Mouse (Mus musculus) heart, adult 2 months (tissue): ENCODE measurements at regions not wholly inside any gene's neighbourhood (a gene's known extent, or its start where the extent isn't known, plus 50 kb on each side); places are given as distances from the start of the nearest gene placed in this dataset.

Source experiments
- DNase-seq, 2 experiments: peaks; one replicate each; pipeline ENCODE4 v3.0.0; 2021
- H3K27ac ChIP-seq: fragments of 200-600 bp; 2 replicates; pipeline ENCODE4 v1.8.1; 2022
- H3K27me3 ChIP-seq: fragments of 200-500 bp; 2 replicates; pipeline ENCODE4 v1.6.1; 2012; ENCODE audit warnings: mild to moderate bottlenecking, low read length, inconsistent platforms, mixed read lengths; ENCODE audit not compliant: control insufficient read depth, insufficient read depth
- H3K36me3 ChIP-seq: fragments of 200-500 bp; 2 replicates; pipeline ENCODE4 v1.6.1; 2012; ENCODE audit warnings: low read length, inconsistent platforms; ENCODE audit not compliant: control insufficient read depth, insufficient read depth
- H3K4me1 ChIP-seq: fragments of 200-500 bp; 2 replicates; pipeline ENCODE4 v1.6.1; 2011; ENCODE audit warnings: low read length; ENCODE audit not compliant: control insufficient read depth, insufficient read depth
- H3K4me3 ChIP-seq: fragments of 200-600 bp; 2 replicates; pipeline ENCODE4 v1.8.1; 2022
- H3K79me2 ChIP-seq: fragments of 200-500 bp; replicated peaks from 2 replicates; pipeline ENCODE4 v1.6.1; 2012; ENCODE audit warnings: mild to moderate bottlenecking, inconsistent platforms, low read length, moderate library complexity, mixed read lengths; ENCODE audit not compliant: control insufficient read depth, insufficient read depth
- H3K9ac ChIP-seq: fragments of 200-500 bp; 2 replicates; pipeline ENCODE4 v1.6.1; 2012; ENCODE audit warnings: low read depth, mild to moderate bottlenecking, control low read depth, inconsistent platforms, low read length, mixed read lengths
- CTCF ChIP-seq: fragments of 200-600 bp; IDR thresholded peaks from 2 replicates; pipeline ENCODE4 v1.8.1; 2022; ENCODE audit warnings: antibody characterized with exemption, mild to moderate bottlenecking, moderate library complexity
- EP300 ChIP-seq: fragments of 200-500 bp; IDR thresholded peaks from 2 replicates; pipeline ENCODE4 v1.6.1; 2011; ENCODE audit warnings: low read depth, low read length, control low read depth; ENCODE audit not compliant: insufficient read depth
- POLR2A ChIP-seq: fragments of 200-500 bp; IDR thresholded peaks from 2 replicates; pipeline ENCODE4 v1.6.1; 2011; ENCODE audit warnings: mild to moderate bottlenecking, low read depth, low read length, control low read depth; ENCODE audit not compliant: insufficient read depth
- WGBS: fragments of 180-500 bp; shearing (Covaris S2); methylation state at CpG from one replicate; pipeline ENCODE4 v1.1.7; 2018; 5-methylcytosine and 5-hydroxymethylcytosine counted together
- intact Hi-C: fragments of 180-260 bp; cut with DNase I; formaldehyde crosslinking; loops from one replicate; pipeline ENCODE4 v1.15.1; 2025

DNA sequence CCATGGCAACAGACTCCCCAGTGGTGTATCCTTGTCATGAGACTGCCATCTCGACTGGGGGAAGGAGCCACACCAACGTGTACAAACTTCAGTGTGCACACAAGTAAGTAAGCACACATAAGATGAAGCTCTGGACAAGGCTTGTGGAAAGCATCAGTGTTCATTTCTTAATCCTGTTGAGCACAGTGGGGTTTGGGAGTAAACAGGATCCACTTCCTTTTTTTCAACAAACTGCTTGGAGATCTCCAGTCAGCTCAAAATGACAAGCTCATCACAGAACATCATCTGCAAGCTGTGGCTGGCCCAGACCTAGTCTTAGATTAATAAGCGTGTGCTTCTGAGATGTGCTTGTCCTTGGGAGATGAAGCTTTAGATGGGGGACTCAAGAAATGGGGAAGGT lies 75.6 kb upstream of the Nrp1 start:
- no peak overlapping the region for H3K9ac ChIP-seq
- no peaks in the 10 kb centered on the region for H3K79me2 ChIP-seq
- H3K4me3 ChIP-seq: no peak overlapping the region
- intact Hi-C loops: no loop called here
- no peaks in the 10 kb centered on the region for H3K27me3 ChIP-seq
- H3K27ac ChIP-seq: no peak overlapping the region
- no peaks in the 10 kb centered on the region; the same call in 1 of the 2 replicates for H3K4me1 ChIP-seq
- 47% methylated on average over 3 of the region's 3 CpGs for WGBS
- H3K36me3 ChIP-seq: no peaks in the 10 kb centered on the region
- TF ChIP-seq CTCF (no peak), POLR2A (no peak), EP300 (no peak)
- no peak for DNase-seq

DNA sequence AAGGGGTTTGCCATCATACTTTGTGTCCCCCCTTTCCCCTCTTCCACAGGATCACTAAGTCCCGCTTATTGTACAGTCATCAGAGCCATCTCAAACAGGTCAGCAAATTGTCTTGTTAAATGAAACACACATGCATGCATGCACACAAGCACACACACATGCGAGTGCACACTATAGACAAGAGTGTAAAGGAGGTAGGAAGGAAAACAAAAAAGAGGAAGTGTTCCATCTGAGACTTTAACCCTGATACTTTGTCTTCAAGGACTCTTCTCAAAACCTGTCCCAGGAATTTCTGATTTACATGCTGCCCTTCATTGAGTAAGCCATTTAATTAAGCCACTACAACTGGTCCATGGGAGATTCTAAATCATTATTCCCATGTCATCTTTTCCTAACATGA lies 75.0 kb upstream of the Nrp1 start:
- Histone ChIP-seq H3K4me3 (no peak overlapping the region), H3K27ac (no peak overlapping the region), H3K36me3 (no peaks in the 10 kb centered on the region), H3K4me1 (no peaks in the 10 kb centered on the region; the same call in 1 of the 2 replicates), H3K9ac (no peak overlapping the region), H3K79me2 (no peaks in the 10 kb centered on the region), H3K27me3 (no peaks in the 10 kb centered on the region)
- 86% methylated on average over 2 of the region's 2 CpGs for WGBS
- DNase-seq: no peak
- TF ChIP-seq EP300 (no peak), POLR2A (no peak), CTCF (no peak)
- intact Hi-C loops: no loop called here

GRCm38 (mm10) chr8:128284816-128285215 lies 73.6 kb upstream of the Nrp1 start:
- WGBS: 50% methylated on average over 3 of the region's 3 CpGs
- no peak overlapping the region for H3K4me3 ChIP-seq
- no peak overlapping the region for H3K9ac ChIP-seq
- H3K27ac ChIP-seq: no peak overlapping the region
- H3K27me3 ChIP-seq: no peaks in the 10 kb centered on the region
- intact Hi-C loops: no loop called here
- H3K79me2 ChIP-seq: no peaks in the 10 kb centered on the region
- TF ChIP-seq EP300 (no peak), CTCF (no peak), POLR2A (no peak)
- peaks cover 1% of the 10 kb centered on the region for H3K4me1 ChIP-seq
- no peaks in the 10 kb centered on the region for H3K36me3 ChIP-seq
- DNase-seq: no peak

- Histone ChIP-seq H3K9ac (no peak overlapping the region), H3K79me2 (no peaks in the 10 kb centered on the region), H3K27me3 (no peaks in the 10 kb centered on the region), H3K4me3 (no peak overlapping the region), H3K27ac (no peak overlapping the region), H3K36me3 (peaks cover under 1% of the 10 kb centered on the region; the same call in 1 of the 2 replicates), H3K4me1 (peaks cover 1% of the 10 kb centered on the region; the same call in 1 of the 2 replicates)
- TF ChIP-seq EP300 (no peak), POLR2A (no peak)
- DNase-seq: no peak
- intact Hi-C loops: no loop called here
- WGBS: 71% methylated on average over 4 of the region's 4 CpGs
Observed at GRCm38 (mm10) chr8:128290076-128290475, 68.3 kb upstream of the Nrp1 start.

GRCm38 (mm10) chr8:128292394-128292793 lies 66.0 kb upstream of the Nrp1 start:
- H3K4me3 ChIP-seq: no peak overlapping the region
- DNase-seq: no peak
- H3K9ac ChIP-seq: no peak overlapping the region
- H3K36me3 ChIP-seq: peaks cover 2% of the 10 kb centered on the region; the same call in 1 of the 2 replicates
- H3K27ac ChIP-seq: no peak overlapping the region
- WGBS: 81% methylated on average over 6 of the region's 6 CpGs
- H3K79me2 ChIP-seq: no peaks in the 10 kb centered on the region
- intact Hi-C loops: no loop called here
- TF ChIP-seq CTCF (no peak), POLR2A (no peak), EP300 (no peak)
- no peaks in the 10 kb centered on the region for H3K27me3 ChIP-seq
- peaks cover 1% of the 10 kb centered on the region; the same call in 1 of the 2 replicates for H3K4me1 ChIP-seq

- H3K4me1 ChIP-seq: no peaks in the 10 kb centered on the region; the same call in 1 of the 2 replicates
- H3K9ac ChIP-seq: no peak overlapping the region
- DNase-seq: no peak
- no peak overlapping the region for H3K27ac ChIP-seq
- no peaks in the 10 kb centered on the region for H3K79me2 ChIP-seq
- intact Hi-C loops: no loop called here
- H3K27me3 ChIP-seq: no peaks in the 10 kb centered on the region
- TF ChIP-seq CTCF (no peak), POLR2A (no peak), EP300 (no peak)
- H3K4me3 ChIP-seq: no peak overlapping the region
- WGBS: 89% methylated on average over 14 of the region's 14 CpGs
- H3K36me3 ChIP-seq: peaks cover 2% of the 10 kb centered on the region; the same call in 1 of the 2 replicates
Observed at GRCm38 (mm10) chr8:128296728-128297380, 61.5 kb upstream of the Nrp1 start.
